7 mouse cellular contexts compared by ENCODE assay signal in genomic region chr12:7778056-7778440, GRCm38 (mm10).
DNase-seq lines count a peak whose midpoint lies in the region; ATAC-seq and TF ChIP-seq lines count a peak whose summit lies in the region.

No protein-coding gene starts in this region.

- no peaks in the 10 kb centered on the region for H3K27me3 ChIP-seq in kidney, embryonic 15.5 days
- H3K27me3 ChIP-seq in liver, postnatal 0 days (ENCODE audit: insufficient read depth, low read length): no peaks in the 10 kb centered on the region

- H3K4me2 ChIP-seq in kidney, embryonic 15.5 days: no peak overlapping the region
- no peak overlapping the region for H3K4me2 ChIP-seq in liver, postnatal 0 days (ENCODE audit: low read depth, low read length)

- ATAC-seq in kidney, embryonic 15.5 days (replicated peaks; ENCODE audit: low FRiP score): no peak
- no peak for ATAC-seq in liver, postnatal 0 days
- ATAC-seq in erythroblast, adult 5-6 weeks (replicated peaks; ENCODE audit: low FRiP score, poor library complexity, severe bottlenecking): no peak

- TF ChIP-seq POLR2A in cortical plate, adult 2 months (IDR thresholded peaks at IDR 0.05; ENCODE audit: extremely low read depth, insufficient read depth, low read length): no peak

- peak; percentile 29 for DNase-seq in kidney, adult 9 months
- peak; percentile 41 for DNase-seq in ES-E14 (ENCODE audit: low read depth, low spot score)
- DNase-seq in liver, postnatal 0 days: peak; percentile 21
- no peak for DNase-seq in thymus, postnatal 14 days

- no peak for TF ChIP-seq EP300 in liver, postnatal 0 days (IDR thresholded peaks at IDR 0.05; ENCODE audit: low read depth)

- TF ChIP-seq CTCF in cortical plate, adult 2 months (IDR thresholded peaks at IDR 0.05; ENCODE audit: extremely low read depth, insufficient read depth, low read length): peak; percentile 36; the same call in 1 of the 2 replicates
- no peak for TF ChIP-seq CTCF in liver, postnatal 0 days (IDR thresholded peaks at IDR 0.05; ENCODE audit: low read depth)

- no peak overlapping the region for H3K9ac ChIP-seq in kidney, embryonic 15.5 days
- no peak overlapping the region for H3K9ac ChIP-seq in ES-E14 (ENCODE audit: insufficient read depth, low read depth, low read length, poor library complexity, severe bottlenecking)
- H3K9ac ChIP-seq in liver, postnatal 0 days (replicated peaks): no peak overlapping the region

- WGBS in kidney, embryonic 15.5 days: 57% methylated on average over 6 of the region's 6 CpGs
- 42% methylated on average over 6 of the region's 6 CpGs for WGBS in liver, postnatal 0 days (ENCODE audit: insufficient replicate concordance)

- in situ Hi-C loops in ES-E14 (cut with MboI; ENCODE audit: low sequenced_read_pairs in 2 of 2, unreplicated experiment in 2 of 2): no loop called here

- H3K9me3 ChIP-seq in kidney, embryonic 15.5 days (replicated peaks): no peaks in the 10 kb centered on the region
- no peaks in the 10 kb centered on the region for H3K9me3 ChIP-seq in ES-E14 (ENCODE audit: control insufficient read depth, insufficient read depth, low read depth, low read length)
- H3K9me3 ChIP-seq in liver, postnatal 0 days (ENCODE audit: low read length): no peaks in the 10 kb centered on the region

- no peaks in the 10 kb centered on the region for H3K36me3 ChIP-seq in kidney, embryonic 15.5 days
- no peaks in the 10 kb centered on the region for H3K36me3 ChIP-seq in ES-E14 (ENCODE audit: control insufficient read depth, insufficient read depth, low read length, poor library complexity, severe bottlenecking)
- H3K36me3 ChIP-seq in liver, postnatal 0 days (replicated peaks; ENCODE audit: insufficient read depth, low read length): no peaks in the 10 kb centered on the region

- H3K4me3 ChIP-seq in kidney, embryonic 15.5 days (replicated peaks): no peak overlapping the region
- H3K4me3 ChIP-seq in ES-E14 (ENCODE audit: insufficient read depth in 1 of 2, low read depth in 1 of 2, low read length in 2 of 2, poor library complexity in 1 of 2, severe bottlenecking in 1 of 2): no peak overlapping the region
- H3K4me3 ChIP-seq in cortical plate, adult 2 months (ENCODE audit: insufficient read depth, low read length): no peak overlapping the region
- no peak overlapping the region for H3K4me3 ChIP-seq in liver, postnatal 0 days (ENCODE audit: low read depth, low read length)

- H3K4me1 ChIP-seq in kidney, embryonic 15.5 days: no peaks in the 10 kb centered on the region
- no peaks in the 10 kb centered on the region for H3K4me1 ChIP-seq in ES-E14 (ENCODE audit: control insufficient read depth in 2 of 2, insufficient read depth in 2 of 2, low read length in 2 of 2, poor library complexity in 1 of 2)
- H3K4me1 ChIP-seq in cortical plate, adult 2 months (ENCODE audit: control insufficient read depth, insufficient read depth, low read length): peaks cover 2% of the 10 kb centered on the region; the same call in 1 of the 2 replicates
- H3K4me1 ChIP-seq in liver, postnatal 0 days (ENCODE audit: insufficient read depth): no peaks in the 10 kb centered on the region

- H3K27ac ChIP-seq in kidney, embryonic 15.5 days: no peak overlapping the region
- H3K27ac ChIP-seq in ES-E14 (ENCODE audit: insufficient read depth, low read depth, low read length, poor library complexity, severe bottlenecking): no peak overlapping the region
- H3K27ac ChIP-seq in cortical plate, adult 2 months (ENCODE audit: insufficient read depth, low read length): no peak overlapping the region
- H3K27ac ChIP-seq in liver, postnatal 0 days (ENCODE audit: low read depth): no peak overlapping the region

TF ChIP-seq in ES-E14, 5 proteins besides CTCF, POLR2A, EP300 and RAD21:
- TF ChIP-seq HCFC1 (IDR thresholded peaks at IDR 0.05; ENCODE audit: borderline replicate concordance, insufficient read depth, low read length): no peak
